Mouse (Mus musculus): ENCODE measurements around the gene Fbln2.
"Not testable (repeated sequence)": the region's sequence is repeated elsewhere in the genome, so short reads cannot be mapped to it uniquely, and the experiment has no call there.

Gene Fbln2

GRCm38 (mm10) chr6:91212155-91212554 lies at the start of gene Fbln2:
Gene Fbln2 (plus strand): TSS chr6:91212455.
- not testable (repeated sequence) for DNase-seq

GRCm38 (mm10) chr6:91163195-91163911 lies 48.9 kb upstream of the Fbln2 start:
- no peak for DNase-seq

GRCm38 (mm10) chr6:91164584-91164983 lies 47.7 kb upstream of the Fbln2 start:
- DNase-seq: no peak

- DNase-seq: peak in 1 of 2 experiments; percentile 53
Observed at GRCm38 (mm10) chr6:91165210-91165609, 47.0 kb upstream of the Fbln2 start.

- no peak for DNase-seq
Observed at GRCm38 (mm10) chr6:91167828-91168227, 44.4 kb upstream of the Fbln2 start.

- DNase-seq: no peak
Observed at GRCm38 (mm10) chr6:91169129-91169528, 43.1 kb upstream of the Fbln2 start.

- DNase-seq: no peak
Observed at GRCm38 (mm10) chr6:91171396-91171895, 40.8 kb upstream of the Fbln2 start.

GRCm38 (mm10) chr6:91172381-91172780 lies 39.9 kb upstream of the Fbln2 start:
- DNase-seq: no peak

- peak in 1 of 2 experiments; percentile 12 for DNase-seq
Observed at GRCm38 (mm10) chr6:91173221-91173880, 38.9 kb upstream of the Fbln2 start.

GRCm38 (mm10) chr6:91174211-91174610 lies 38.0 kb upstream of the Fbln2 start:
- no peak for DNase-seq

GRCm38 (mm10) chr6:91180767-91181171 lies 31.5 kb upstream of the Fbln2 start:
- DNase-seq: no peak

GRCm38 (mm10) chr6:91181320-91181719 lies 30.9 kb upstream of the Fbln2 start:
- no peak for DNase-seq

GRCm38 (mm10) chr6:91182075-91182490 lies 30.2 kb upstream of the Fbln2 start:
- no peak for DNase-seq

- no peak for DNase-seq
Observed at GRCm38 (mm10) chr6:91183041-91183440, 29.2 kb upstream of the Fbln2 start.

- no peak for DNase-seq
Observed at GRCm38 (mm10) chr6:91183980-91184379, 28.3 kb upstream of the Fbln2 start.

- DNase-seq: no peak
Observed at GRCm38 (mm10) chr6:91184776-91185175, 27.5 kb upstream of the Fbln2 start.

- DNase-seq: no peak
Observed at GRCm38 (mm10) chr6:91185502-91185901, 26.8 kb upstream of the Fbln2 start.

- peak in 1 of 2 experiments; percentile 14 for DNase-seq
Observed at GRCm38 (mm10) chr6:91186161-91186931, 25.9 kb upstream of the Fbln2 start.

- no peak for DNase-seq
Observed at GRCm38 (mm10) chr6:91186934-91187333, 25.3 kb upstream of the Fbln2 start.

- DNase-seq: no peak
Observed at GRCm38 (mm10) chr6:91187871-91188270, 24.4 kb upstream of the Fbln2 start.

GRCm38 (mm10) chr6:91189971-91190370 lies 22.3 kb upstream of the Fbln2 start:
- no peak for DNase-seq

- DNase-seq: no peak
Observed at GRCm38 (mm10) chr6:91191465-91191864, 20.8 kb upstream of the Fbln2 start.

- no peak for DNase-seq
Observed at GRCm38 (mm10) chr6:91192421-91192820, 19.8 kb upstream of the Fbln2 start.
